Mouse (Mus musculus): ENCODE data around the gene Tspear.
"Not testable (repeated sequence)": the region's sequence is repeated elsewhere in the genome, so short reads cannot be mapped to it uniquely, and the experiment has no call there.

The Tspear gene

DNA sequence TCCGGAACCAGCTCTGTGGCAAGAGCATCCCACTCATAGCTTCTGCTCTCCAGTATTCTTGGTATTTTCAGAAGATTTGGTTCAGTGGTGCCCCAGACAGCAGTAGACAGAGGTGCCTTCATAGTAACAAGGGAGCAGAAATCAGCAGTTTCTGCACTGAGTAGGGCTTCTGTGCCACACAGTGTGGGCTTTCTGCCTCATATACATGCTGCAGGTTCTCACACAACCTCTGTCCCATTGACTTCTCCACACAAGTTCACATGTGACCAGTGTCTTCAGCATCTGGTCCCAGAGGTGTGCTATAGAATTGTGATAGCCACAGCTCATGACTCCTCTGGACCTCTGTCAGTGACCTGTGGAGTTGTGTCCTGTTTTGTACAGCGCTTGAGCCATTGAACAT is 102.3 kb downstream of the Tspear start:
- DNase-seq (ENCODE audit: low spot score in 2 of 2): no peak

DNA sequence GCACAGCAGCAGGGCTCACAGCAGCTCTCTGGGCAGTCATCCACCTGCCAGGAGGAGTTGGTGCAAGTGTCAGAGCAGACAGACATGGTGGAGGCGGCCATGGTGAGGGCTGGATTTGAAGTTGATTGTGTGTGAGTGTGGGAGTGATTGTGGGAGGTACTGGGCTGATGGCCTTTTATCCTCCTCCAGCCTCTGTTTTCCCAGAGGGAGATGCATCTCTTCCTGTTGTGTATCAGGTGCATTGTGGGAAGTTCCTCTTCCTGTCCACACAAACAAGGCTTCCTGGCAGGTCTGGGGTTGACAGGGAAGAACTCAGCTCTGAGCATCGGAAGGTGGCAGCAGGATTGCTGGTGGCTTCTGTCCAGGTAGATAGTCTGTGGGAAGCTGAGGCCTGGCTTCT is 108.6 kb downstream of the Tspear start, which contains the start of gene Gm9639:
Gene Gm9639 (minus strand): TSS at position 101 of the 400 bp plus-strand sequence.
- DNase-seq (ENCODE audit: low spot score in 2 of 2): no peak

DNA sequence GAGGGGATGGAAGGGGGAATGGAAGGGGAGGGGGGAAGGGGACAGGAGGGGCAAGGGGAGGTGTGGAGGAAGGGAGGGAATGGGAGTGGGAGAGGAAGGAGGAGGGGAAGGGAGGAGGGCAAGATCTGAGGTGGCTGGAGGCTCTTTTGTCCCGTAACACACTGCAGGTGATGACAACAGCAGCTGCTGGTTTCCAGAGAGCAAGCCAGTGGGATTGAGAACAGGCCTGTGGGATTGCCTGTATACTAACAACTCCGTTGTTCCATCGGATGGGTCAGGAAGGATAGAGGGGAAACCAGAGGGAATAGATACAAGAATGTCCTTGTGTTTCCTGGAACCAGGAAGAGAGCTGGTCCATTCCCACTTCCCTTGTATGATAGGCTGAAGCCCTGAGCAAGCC is 111.3 kb downstream of the Tspear start:
- DNase-seq (ENCODE audit: low spot score in 2 of 2): no peak

DNA sequence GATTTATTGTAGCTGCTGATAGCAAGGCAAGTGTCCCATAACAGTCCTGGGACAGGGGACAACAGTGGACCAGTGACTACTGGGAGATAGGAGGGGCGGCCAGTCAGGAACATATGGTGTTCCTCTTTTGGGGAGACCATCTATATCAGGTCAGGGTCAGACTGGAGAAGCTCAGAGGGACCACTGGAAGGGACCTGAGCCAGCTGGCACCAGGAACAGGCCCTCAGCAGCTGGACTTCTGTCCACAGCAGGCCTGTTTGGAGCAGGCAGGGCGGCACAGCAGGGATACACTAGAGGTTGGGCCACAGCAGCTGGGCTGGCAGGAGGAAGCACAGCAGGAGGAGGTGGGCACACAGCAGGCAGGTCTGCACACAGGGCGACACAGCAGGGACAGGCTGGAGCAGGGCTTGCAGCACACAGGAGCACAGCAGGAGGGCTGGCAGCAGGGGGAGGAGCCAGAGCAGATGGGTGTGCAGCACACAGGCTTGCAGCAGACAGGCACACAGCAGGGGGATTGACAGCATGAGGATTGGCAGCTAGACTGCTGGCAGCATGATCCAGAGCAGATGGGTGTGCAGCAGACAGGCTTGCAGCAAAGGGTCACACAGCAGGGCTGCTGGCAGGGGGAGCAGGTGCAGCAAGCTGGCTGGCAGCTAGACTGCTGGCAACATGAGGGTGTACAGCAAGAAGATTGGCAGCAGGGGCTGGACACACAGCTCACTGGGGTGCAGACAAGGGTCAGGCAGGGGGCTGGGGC is 112.0 kb downstream of the Tspear start:
- not testable (repeated sequence) for DNase-seq (ENCODE audit: low spot score in 2 of 2)

DNA sequence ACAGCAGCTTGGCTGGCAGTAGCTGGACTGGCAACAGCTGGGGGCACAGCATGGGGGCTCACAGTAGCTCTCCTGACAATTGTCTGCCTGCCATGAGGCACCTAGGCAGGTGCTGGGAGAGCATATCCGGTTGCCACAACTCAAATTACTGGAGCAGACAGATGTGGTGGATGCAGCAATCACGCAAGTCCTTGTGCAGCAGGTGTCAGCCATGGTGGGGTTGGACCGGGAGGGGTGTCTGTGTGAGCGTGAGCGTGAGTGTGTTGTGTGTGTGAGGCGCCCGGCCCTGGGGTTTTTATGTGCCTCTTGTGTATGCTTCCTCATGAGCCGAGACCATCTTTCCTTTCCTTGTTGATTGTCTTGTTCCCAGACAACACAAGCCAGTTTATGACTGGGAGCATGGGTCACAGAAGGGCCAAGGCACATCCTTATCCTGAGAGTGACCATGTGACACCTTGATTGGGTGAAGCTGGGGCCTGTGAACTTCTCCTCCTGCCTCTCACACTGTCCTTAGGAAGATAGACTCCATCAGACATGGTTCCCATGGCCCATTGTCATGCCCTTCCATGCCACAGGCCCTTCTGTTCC is 112.6 kb downstream of the Tspear start, which contains the start of gene Gm19668:
Gene Gm19668 (minus strand): TSS at position 213 of the 588 bp plus-strand sequence.
- DNase-seq (ENCODE audit: low spot score in 2 of 2): no peak

DNA sequence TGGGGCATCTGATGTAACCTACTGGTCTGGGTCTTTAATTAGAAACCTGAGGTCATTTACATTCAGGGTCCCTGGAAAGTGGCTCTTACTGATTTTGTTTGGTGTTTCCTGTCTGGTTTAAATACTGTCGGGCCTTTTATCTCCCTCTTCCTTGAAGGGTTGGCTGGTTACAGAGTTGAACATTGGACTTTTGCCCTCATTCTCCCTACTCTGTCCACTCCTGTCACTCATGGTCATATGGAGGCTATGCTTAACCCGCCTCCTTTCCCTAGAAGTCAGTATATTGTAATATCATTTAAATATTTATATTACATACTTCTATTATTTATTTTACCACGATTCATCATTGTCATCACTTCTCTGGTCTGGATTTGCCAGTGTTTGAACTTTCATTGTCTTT is 117.7 kb downstream of the Tspear start:
- DNase-seq (ENCODE audit: low spot score in 2 of 2): no peak

DNA sequence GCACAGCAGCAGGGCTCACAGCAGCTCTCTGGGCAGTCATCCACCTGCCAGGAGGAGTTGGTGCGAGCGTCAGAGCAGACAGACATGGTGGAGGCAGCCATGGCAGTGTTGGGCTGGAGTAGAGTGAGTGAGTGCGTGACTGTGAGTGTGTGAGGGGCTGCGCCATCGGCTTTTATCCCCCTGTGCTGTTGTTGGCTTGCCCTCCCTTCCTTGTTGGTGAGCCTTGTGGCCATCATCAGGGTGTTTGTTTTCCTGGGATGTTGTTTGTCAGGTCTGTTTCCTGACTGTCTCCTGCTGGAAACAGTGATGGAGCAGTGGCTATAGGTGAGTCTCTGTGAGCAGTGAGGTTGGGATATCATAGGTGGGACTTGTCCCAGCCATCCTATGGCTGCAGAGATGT is 125.4 kb downstream of the Tspear start, which contains the start of gene Gm9507:
Gene Gm9507 (minus strand): TSS at position 101 of the 400 bp plus-strand sequence.
- no peak for DNase-seq (ENCODE audit: low spot score in 2 of 2)

DNA sequence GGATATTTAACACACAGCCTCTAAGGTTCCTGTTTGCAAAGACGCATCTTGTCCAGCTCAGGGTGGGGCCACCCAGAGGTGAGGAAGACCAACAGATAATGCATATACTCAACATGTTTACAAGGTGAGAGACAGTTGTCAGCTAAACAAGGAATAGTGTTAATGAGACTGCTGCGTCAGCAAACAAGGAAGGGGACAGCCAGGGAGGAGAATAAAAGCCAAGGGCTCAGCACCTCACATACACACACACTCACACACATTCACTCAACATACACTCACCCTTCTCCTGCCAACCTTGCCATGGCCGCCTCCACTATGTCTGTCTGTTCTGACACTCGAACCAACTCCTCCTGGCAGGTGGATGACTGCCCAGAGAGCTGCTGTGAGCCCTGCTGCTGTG is 128.0 kb downstream of the Tspear start, which contains the start of gene Gm2696:
Gene Gm2696 (plus strand): TSS at position 301 of the 400 bp plus-strand sequence.
- DNase-seq (ENCODE audit: low spot score in 2 of 2): no peak

DNA sequence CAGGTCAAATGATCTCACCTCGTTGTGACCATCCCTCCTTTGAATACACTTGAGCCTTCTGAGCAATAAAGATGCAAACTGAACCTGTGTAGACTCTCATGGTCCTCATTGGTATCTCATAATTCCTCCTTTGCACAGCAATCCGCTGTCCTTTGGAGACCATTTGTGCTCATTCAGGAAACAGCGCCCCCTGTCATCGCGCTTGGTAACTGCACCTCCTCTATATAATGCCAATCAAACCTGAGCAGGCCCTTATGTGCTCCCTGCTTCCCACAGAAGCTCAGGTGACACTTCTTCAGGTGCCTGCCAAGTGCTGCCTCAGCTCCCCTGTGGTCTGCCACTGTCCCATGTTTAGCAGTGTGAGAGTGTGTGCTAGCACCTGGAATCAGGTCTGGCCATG is 129.1 kb downstream of the Tspear start:
- peak in 1 of 2 experiments; percentile 38 for DNase-seq (ENCODE audit: low spot score in 2 of 2)

DNA sequence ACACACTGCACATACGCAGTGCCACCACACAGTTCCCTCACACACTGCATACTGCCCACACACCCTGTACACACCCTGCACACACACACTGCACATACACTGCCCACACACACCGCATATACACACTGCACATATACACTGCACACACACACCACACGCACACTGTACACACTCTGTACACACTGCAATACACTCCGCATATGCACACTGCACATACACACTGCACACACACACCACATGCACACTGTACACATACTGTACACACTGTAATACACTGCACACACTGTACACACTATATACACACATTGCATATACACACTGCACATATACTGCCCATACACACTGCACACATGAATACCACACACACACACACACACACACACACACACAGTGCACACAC is 132.2 kb downstream of the Tspear start:
- no peak for DNase-seq (ENCODE audit: low spot score in 2 of 2)

DNA sequence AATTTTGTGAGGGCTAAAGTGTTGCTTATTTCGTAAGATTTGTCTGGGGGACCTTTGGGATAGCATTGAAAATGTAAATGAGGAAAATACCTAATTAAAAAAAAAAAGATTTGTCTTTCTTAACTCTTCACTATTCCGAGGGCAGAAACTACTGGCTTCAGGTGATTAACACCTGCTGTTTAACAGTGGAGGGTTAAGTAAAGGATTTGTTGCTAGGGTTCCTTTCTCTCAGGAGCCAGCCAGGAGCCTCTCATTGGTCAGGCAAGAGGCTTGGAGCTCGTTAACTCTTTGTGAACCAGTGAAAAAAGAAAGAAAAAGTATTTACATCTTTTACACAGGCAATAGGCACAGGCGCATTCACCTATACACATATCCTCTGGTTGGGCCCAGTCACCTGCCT is 132.8 kb downstream of the Tspear start:
- no peak for DNase-seq (ENCODE audit: low spot score in 2 of 2)

DNA sequence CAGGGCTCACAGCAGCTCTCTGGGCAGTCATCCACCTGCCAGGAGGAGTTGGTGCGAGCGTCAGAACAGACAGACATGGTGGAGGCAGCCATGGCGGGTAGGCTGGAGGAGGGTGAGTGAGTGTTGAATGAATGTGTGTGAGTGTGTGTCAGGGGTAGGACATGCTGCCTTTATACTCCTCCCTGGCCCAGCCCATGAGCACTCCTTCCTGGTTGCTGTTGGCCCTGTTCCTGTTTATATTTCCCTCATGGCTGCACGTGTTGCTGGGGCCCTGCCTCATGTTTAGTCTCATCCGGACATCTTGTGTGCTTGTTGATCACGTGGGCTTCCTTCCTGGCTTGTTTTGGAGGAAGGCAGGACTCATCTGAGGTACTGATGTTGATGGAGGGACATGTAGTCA is 140.6 kb downstream of the Tspear start, which contains the start of gene Krtap10-4:
Gene Krtap10-4 (minus strand): TSS at position 145 of the 400 bp plus-strand sequence.
- no peak for DNase-seq (ENCODE audit: low spot score in 2 of 2)

DNA sequence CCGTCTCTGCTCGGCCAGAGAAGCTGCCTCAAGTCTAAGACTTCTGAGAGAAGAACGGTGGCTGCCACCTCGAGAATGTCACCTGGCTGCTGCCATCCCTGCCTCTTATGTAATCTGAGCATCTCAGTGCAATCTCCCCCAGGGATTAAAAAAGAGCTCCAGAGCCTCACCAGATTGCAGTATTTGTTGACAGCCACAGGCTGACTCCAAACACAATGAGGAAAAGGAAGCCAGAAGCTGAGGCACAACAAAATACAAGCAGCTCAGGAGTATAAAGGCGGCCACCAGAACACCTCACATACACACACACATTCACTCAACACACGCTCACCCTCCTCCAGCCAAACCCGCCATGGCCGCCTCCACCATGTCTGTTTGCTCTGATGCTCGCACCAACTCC is 149.3 kb downstream of the Tspear start, which contains the start of gene Krtap10-10:
Gene Krtap10-10 (plus strand): TSS at position 301 of the 400 bp plus-strand sequence.
- no peak for DNase-seq (ENCODE audit: low spot score in 2 of 2)

DNA sequence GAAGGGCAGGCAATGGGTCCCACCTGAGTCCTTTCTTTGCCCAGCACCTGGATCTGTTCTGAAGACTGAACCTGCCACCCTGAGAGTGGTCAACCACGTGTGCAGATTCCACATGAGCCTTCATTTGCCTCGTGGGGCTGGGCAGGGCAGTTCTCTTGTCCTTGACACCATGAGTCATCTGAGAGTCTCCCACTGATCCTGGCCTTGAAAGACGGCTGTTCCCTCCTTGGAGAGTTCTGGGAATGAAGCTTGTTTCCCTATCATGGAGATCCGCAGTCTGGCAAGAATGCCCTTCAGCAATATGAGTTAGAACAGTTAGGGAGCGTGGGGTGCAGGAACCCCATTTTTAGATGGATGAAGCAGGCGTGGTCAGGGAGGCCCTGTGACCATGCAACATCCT is 152.6 kb downstream of the Tspear start:
- no peak for DNase-seq (ENCODE audit: low spot score in 2 of 2)

DNA sequence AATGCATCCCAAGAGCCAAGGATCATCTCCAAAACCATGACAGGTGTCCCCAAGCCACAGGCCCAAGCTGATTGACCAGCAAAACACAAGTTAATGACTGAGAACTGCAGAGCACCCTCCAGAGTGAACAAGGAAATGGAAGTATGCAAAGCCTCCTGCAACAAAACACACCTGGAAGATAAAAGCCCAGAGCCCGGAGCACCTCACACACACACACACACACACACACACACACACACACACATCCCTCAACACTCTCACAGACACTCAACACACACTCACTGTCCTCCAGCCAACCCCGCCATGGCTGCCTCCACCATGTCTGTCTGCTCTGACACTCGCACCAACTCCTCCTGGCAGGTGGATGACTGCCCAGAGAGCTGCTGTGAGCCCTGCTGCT is 160.1 kb downstream of the Tspear start, which contains the start of gene Gm36176:
Gene Gm36176 (plus strand): TSS at position 301 of the 400 bp plus-strand sequence.
- no peak for DNase-seq (ENCODE audit: low spot score in 2 of 2)

DNA sequence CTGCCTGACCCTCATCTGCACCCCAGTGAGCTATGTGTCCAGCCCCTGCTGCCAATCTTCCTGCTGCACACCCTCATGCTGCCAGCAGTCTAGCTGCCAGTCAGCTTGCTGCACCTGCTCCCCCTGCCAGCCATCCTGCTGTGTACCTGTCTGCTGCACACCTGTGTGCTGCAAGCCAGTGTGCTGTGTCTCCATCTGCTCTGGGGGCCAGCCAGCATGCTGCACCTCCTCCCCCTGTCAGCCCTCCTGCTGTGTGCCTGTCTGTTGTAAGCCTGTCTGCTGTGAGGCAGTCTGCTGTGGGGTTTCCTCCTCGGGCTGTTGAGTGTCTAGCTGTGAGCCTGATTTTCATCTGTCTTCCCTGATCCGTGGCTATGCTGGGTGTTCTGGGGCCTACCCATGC is 160.6 kb downstream of the Tspear start:
- DNase-seq (ENCODE audit: low spot score in 2 of 2): no peak

DNA sequence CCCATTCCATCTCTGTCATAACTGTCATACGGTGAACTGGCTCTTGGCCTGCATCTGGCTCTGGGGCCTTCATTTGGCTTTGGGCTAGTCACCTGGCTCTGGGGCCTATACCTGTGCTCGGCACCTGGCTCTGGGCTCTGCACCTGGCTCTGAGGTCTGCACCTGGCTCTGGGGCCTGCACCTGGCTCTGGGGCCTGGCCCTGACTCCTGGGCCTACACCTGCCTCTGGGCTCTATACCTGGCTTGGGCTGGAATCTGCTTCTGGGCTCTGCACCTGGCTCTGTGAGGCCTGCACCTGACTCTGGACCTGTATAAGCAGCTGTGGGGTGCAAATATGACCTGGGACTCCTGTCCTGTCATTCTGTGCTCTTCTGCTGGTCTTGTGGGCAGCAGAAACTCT is 161.2 kb downstream of the Tspear start:
- no peak for DNase-seq (ENCODE audit: low spot score in 2 of 2)

DNA sequence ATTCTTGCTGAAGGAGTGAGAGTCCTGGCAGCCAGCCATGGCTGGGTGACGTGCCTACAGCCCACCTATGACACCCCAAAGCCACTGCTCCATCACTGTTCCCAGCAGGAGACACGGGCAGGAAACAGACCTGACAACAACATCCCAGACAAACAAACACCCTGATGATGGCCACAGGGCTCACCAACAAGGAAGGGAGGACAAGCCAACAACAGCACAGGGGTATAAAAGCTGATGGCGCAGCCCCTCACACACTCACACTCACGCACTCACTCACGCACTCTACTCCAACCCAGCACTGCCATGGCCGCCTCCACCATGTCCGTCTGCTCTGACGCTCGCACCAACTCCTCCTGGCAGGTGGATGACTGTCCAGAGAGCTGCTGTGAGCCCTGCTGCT is 166.2 kb downstream of the Tspear start, which contains the start of gene Gm10318:
Gene Gm10318 (plus strand): TSS at position 301 of the 400 bp plus-strand sequence.
- DNase-seq (ENCODE audit: low spot score in 2 of 2): no peak

DNA sequence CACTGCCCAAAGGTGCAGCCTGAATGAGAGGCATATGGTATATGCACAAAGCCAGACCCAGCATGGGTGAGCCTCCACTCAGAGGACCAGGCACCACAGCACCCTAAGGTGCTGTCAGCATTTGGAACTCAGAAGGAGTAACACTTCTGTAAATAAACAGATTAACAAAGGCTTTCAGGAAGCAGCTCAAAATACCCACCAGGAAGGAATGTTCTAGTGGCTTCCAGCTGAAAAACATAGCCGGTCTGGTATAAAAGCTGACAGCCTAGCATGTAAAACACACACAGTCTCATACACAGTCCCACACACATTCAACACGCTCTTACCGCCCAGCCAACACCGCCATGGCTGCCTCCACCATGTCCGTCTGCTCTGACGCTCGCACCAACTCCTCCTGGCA is 175.3 kb downstream of the Tspear start, which contains the start of gene Gm3285:
Gene Gm3285 (plus strand): TSS at position 301 of the 400 bp plus-strand sequence.
- no peak for DNase-seq (ENCODE audit: low spot score in 2 of 2)

DNA sequence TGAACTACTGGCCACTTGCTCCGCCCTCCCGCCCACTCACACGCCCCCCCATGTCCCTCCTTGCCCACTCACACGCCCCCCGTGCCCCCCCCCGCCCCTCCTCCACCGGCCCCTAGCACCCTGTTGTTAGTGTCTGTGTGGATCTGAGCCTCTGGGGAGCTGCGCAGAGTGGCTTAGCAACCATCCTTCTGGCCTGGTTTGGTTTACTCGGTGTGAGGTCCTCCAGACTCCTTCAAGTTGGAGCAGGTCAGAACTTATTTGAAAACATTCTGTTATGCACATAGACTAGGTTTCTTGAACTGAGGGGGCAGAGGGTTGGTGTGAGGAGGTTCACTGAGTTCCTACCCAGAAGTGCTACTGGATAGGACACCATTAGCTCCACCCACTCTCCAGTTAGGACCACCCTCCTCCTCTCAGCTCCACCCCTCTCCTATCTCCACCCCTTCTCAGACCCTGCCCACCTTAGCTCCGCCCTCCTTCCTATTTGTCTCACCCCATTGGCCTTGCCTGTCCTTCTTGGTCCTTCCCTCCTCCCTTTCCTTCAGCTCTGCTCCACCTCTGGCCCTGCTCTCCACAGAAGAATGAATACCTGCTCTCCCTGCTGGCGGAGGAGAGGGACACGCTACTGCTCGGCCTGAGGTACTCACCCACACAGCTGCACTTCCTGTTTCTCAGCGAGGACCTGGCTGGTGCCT is 177.8 kb downstream of the Tspear start:
- DNase-seq (ENCODE audit: low spot score in 2 of 2): no peak

DNA sequence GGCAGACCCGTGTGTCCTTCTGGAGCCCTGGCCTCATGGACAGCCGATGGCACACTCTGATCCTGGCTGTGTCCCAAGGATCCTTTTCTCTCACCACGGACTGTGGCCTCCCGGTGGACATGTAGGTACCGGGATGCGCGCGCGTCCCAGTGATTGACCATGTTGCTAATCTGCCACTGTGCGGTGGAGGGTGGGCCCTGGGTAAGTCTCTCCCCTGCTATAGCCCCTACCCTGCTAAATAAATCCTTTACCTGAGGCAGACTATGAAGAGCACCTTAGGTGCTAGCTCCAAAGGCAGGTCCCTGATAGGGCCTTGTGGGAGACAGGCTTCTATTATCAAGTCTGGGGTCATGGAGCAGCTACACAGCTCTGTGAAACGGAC is 178.4 kb downstream of the Tspear start:
- DNase-seq (ENCODE audit: low spot score in 2 of 2): no peak

DNA sequence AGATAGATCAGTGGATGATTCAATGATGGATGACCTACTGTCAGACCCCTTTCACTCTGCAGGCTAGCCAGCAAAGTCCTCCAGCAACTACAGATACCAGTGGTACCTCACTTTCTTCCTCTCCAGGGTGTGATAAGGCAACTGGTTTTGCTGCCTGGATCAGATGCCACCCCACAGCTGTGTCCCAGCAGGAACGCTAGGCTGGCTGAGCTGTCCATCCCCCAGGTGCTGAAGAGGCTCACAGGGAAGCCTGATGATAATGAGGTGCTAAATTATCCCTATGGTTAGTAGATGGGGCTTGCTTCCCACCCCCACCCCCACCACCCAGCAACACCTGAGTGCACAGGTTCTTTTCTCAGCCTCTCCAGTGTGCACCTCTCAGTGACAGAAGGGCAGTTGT is 181.2 kb downstream of the Tspear start:
- DNase-seq (ENCODE audit: low spot score in 2 of 2): no peak
